Mouse (Mus musculus): ENCODE measurements around the gene Cd3d. TPM values are rescaled to one million over a fixed set of nuclear protein-coding genes. Genes with fewer than 3 reads are reported as not detected.

Gene Cd3d
- polyA plus RNA-seq, 1 experiment, result 5.3 TPM

DNA sequence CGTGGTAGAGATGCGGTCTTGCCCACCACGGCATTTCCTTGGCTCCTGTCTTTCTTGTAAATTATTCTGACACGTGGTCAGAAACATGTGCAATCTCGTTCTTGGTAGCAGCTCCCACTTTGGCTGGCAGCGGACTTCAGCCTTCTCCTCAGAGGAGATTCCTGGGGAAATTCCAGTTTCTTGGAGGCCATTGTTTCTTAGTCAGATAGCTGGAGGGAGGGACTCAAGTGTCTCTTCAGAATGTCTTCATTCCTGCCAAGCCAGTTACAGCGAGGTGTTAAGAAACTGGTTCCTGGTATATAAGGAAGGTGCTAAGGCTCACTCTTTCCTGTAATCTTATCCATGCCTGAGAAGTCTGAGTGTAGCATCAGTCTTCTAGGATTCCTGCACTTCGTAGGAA, 45.8 kb downstream of the Cd3d start:
- no peak for DNase-seq (ENCODE audit: low read depth, low spot score)
- 62% methylated on average over 8 of the region's 8 CpGs for WGBS

DNA sequence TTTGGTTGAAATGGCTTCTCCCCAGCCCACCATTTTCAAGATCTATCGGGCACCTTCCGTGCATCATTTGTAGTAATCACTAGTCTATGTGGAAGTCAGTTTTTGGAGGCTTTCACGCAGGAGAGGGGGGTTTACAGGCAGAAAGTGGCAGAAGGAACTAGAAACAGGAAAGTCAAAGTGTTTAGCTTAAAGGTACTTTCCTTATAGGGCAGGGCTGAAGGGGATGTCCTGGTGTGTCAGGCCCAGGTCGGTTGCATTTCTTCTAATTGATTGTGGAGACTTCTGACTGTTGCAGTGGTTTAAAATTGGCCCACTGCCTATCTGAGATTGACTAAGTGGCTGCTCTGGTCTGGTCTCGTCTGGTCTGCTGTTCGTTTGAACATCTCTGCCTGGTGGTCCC, 48.8 kb downstream of the Cd3d start:
- DNase-seq (ENCODE audit: low read depth, low spot score), result no peak
- 49% methylated on average over 6 of the region's 6 CpGs for WGBS

DNA sequence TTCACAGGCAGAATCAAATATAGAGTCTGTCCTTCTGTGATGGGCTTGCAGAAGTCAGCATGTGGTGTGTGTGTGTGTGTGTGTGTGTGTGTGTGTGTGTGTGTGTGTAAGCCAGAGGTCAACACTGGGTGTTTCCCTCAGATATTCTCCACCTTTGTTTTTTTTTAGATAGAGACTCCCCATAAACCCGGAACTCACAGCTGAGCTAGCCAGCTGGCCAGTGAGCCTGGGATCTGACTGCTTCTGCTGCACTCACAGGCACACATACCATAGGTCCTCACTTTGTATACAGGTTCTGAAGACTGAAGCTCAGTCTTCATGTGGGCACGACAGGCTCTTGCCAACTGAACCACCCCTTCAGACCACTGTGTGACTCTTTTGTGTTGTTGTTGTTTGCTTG, 50.7 kb downstream of the Cd3d start:
- DNase-seq (ENCODE audit: low read depth, low spot score), result no peak
- WGBS, result 25% methylated on average over 2 of the region's 2 CpGs

DNA sequence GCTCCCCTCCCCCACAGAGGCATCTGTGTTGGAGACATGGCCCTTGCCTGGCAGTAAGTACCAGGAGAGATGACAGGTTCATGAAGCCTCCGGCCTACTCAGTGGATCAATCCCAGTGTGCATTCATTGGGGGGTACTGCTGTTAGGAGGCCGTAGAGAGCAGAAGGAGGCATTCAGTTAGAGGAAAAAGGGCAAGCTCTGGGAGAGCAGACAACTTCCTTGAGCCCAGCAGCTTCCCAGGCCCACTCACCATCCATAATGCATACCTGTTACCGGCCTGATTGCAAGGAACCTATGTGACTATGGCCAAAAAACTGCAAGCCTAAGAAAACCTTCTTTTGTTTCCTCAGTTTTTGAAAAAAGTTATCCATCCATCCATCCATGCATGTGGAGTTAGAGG, 52.9 kb downstream of the Cd3d start:
- DNase-seq (ENCODE audit: low read depth, low spot score), result no peak
- 87% methylated on average over 3 of the region's 3 CpGs for WGBS

Other genes with a start within 250 kb of the Cd3d start
- gene Phldb1, start 246.6 kb upstream of the Cd3d start, polyA plus RNA-seq (2012; rRNA removed), result 33.9 and 37.0 TPM in 2 replicates
- 57.8 and 73.6 TPM in 2 replicates for gene Arcn1, start 213.9 kb upstream of the Cd3d start, polyA plus RNA-seq (2012; rRNA removed)
- 34.8 and 43.1 TPM in 2 replicates for gene Ift46, start 213.9 kb upstream of the Cd3d start, polyA plus RNA-seq (2012; rRNA removed)
- 8.2 TPM in 2 replicates for gene Tmem25, start 182.5 kb upstream of the Cd3d start, polyA plus RNA-seq (2012; rRNA removed)
- gene Ttc36, start 178.7 kb upstream of the Cd3d start, polyA plus RNA-seq (2012; rRNA removed), result 6.9 and 11.8 TPM in 2 replicates
- 4.9 and 13.6 TPM in 2 replicates for gene Kmt2a, start 100.5 kb upstream of the Cd3d start, polyA plus RNA-seq (2012; rRNA removed)
- 453 and 486 TPM in 2 replicates for gene Atp5l, start 61.0 kb upstream of the Cd3d start, polyA plus RNA-seq (2012; rRNA removed)
- gene Ube4a, start 16.2 kb upstream of the Cd3d start, polyA plus RNA-seq (2012; rRNA removed), result 10.3 and 15.9 TPM in 2 replicates
- 9.3 and 9.5 TPM in 2 replicates for gene Cd3g, start 1.4 kb upstream of the Cd3d start, polyA plus RNA-seq (2012; rRNA removed)
- 11.1 and 14.3 TPM in 2 replicates for gene Cd3e, start 27.8 kb downstream of the Cd3d start, polyA plus RNA-seq (2012; rRNA removed)
- gene Mpzl2, start 58.0 kb downstream of the Cd3d start, polyA plus RNA-seq (2012; rRNA removed), result 13.6 and 19.9 TPM in 2 replicates
- 4.5 and 7.6 TPM in 2 replicates for gene Mpzl3, start 73.4 kb downstream of the Cd3d start, polyA plus RNA-seq (2012; rRNA removed)
- gene Jaml, start 97.4 kb downstream of the Cd3d start, polyA plus RNA-seq (2012; rRNA removed), result 4.4 and 10.2 TPM in 2 replicates
- gene Scn2b, start 136.0 kb downstream of the Cd3d start, polyA plus RNA-seq (2012; rRNA removed), result 2.3 and 2.8 TPM in 2 replicates
- gene Scn4b, start 156.6 kb downstream of the Cd3d start, polyA plus RNA-seq (2012; rRNA removed), result 0.05 and 0.10 TPM in 2 replicates
- 0.15 TPM in 1 of 2 replicates, not detected in the other for gene BC049352, start 200.2 kb downstream of the Cd3d start, polyA plus RNA-seq (2012; rRNA removed)
- 147 and 155 TPM in 2 replicates for gene Tmprss4, start 222.3 kb downstream of the Cd3d start, polyA plus RNA-seq (2012; rRNA removed)